In the genomic region with DNA sequence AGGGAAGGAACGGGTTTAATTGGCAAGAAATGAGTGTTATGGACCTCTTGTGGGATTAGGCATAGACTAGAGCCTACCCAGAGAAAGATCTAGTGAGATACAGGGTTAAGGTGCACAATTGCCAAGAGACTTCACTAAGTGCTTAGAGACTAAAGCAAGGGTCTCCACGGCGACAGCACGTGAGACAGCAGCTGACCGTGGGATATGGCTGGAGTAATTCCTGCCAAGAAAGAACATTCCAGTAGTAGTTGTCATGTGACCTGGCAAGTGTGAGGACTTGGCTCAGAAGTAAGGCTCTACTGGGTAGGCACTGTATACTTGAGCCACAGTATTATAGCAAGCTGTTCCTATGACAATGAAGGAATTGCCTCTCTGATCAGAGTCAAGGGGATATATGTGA, we compare ENCODE assay signal across 11 mouse cellular contexts. TPM values are rescaled to one million over a fixed set of nuclear protein-coding genes. Genes with fewer than 3 reads are reported as not detected.
DNase-seq lines count a peak whose midpoint lies in the region; ATAC-seq and TF ChIP-seq lines count a peak whose summit lies in the region.
"Had no signal": no experiment of that assay in that cellular context is flagged by ENCODE, and none has a peak within 500 bp of the region (broad histone marks: within the 10 kb centered on the region; RNA-seq: fewer than 3 reads in every experiment).

No protein-coding gene starts in this region.

- no peak overlapping the region for H3K4me2 ChIP-seq in limb, embryonic 13.5 days (replicated peaks)
- H3K4me2 ChIP-seq: embryonic facial prominence, embryonic 13.5 days had no signal

- no peak for TF ChIP-seq POLR2A in heart, adult 2 months (IDR thresholded peaks at IDR 0.05; ENCODE audit: insufficient read depth, low read depth, low read length)

- intact Hi-C loops in heart, adult 2 months (cut with DNase I) = loop anchor here (5.0 kb wide), 1 partner anchor 319 kb away; no protein-coding TSS in a partner anchor

- H3K4me3 ChIP-seq in heart, adult 2 months = no peak overlapping the region
- H3K4me3 ChIP-seq in heart, embryonic 10.5 days = no peak overlapping the region
- H3K4me3 ChIP-seq in limb, embryonic 13.5 days = no peak overlapping the region
- H3K4me3 ChIP-seq: embryonic facial prominence, embryonic 13.5 days had no signal

- no peak overlapping the region for H3K27ac ChIP-seq in heart, adult 2 months
- no peak overlapping the region for H3K27ac ChIP-seq in heart, embryonic 10.5 days
- peak overlapping the region; percentile 72 for H3K27ac ChIP-seq in limb, embryonic 13.5 days

- WGBS in heart, adult 2 months = 30% methylated on average over 5 of the region's 5 CpGs
- WGBS in heart, embryonic 10.5 days = 89% methylated on average over 5 of the region's 5 CpGs
- 46% methylated on average over 5 of the region's 5 CpGs for WGBS in limb, embryonic 13.5 days

- no peak for TF ChIP-seq CTCF in heart, adult 2 months (IDR thresholded peaks at IDR 0.05)

- peak in 1 of 2 experiments; percentile 44 for DNase-seq in heart, adult 2 months
- DNase-seq in heart, embryonic 10.5 days (ENCODE audit: low spot score) = no peak
- peak; percentile 45 for DNase-seq in Muller cell, postnatal 12 days (ENCODE audit: inconsistent ontology term)
- peak; percentile 49 for DNase-seq in heart, adult 8-10 months (ENCODE audit: low spot score)
- no peak for DNase-seq in frontal cortex, adult 2 months (ENCODE audit: extremely low spot score in 1 of 2, low spot score in 1 of 2)
- no peak for DNase-seq in ovary, postnatal 10 days (ENCODE audit: low spot score)
- DNase-seq: adrenal gland, postnatal 36 days; right cerebral cortex, postnatal 4 days had no signal

- H3K9me3 ChIP-seq in heart, embryonic 10.5 days = no peaks in the 10 kb centered on the region
- H3K9me3 ChIP-seq in limb, embryonic 13.5 days = no peaks in the 10 kb centered on the region
- H3K9me3 ChIP-seq: embryonic facial prominence, embryonic 13.5 days had no signal

- TF ChIP-seq EP300 in heart, adult 2 months (IDR thresholded peaks at IDR 0.05; ENCODE audit: insufficient read depth, low read depth, low read length) = 0 out of 2 replicates have a peak, but pooled peaks have one; percentile 30

- no peaks in the 10 kb centered on the region for H3K27me3 ChIP-seq in heart, adult 2 months (ENCODE audit: control insufficient read depth, insufficient read depth, low read length)
- no peaks in the 10 kb centered on the region for H3K27me3 ChIP-seq in heart, embryonic 10.5 days (ENCODE audit: insufficient read depth, poor library complexity, severe bottlenecking)
- no peaks in the 10 kb centered on the region for H3K27me3 ChIP-seq in limb, embryonic 13.5 days
- H3K27me3 ChIP-seq: embryonic facial prominence, embryonic 13.5 days had no signal

- ATAC-seq in limb, embryonic 13.5 days (ENCODE audit: low FRiP score, low read depth) = peak; percentile 70
- ATAC-seq in erythroblast, adult 5-6 weeks (replicated peaks; ENCODE audit: low FRiP score, poor library complexity, severe bottlenecking) = no peak

- peaks cover 3% of the 10 kb centered on the region; the same call in 1 of the 2 replicates for H3K4me1 ChIP-seq in heart, adult 2 months (ENCODE audit: control insufficient read depth, insufficient read depth, low read length)
- H3K4me1 ChIP-seq in heart, embryonic 10.5 days = peaks cover 22% of the 10 kb centered on the region
- peaks cover 18% of the 10 kb centered on the region for H3K4me1 ChIP-seq in limb, embryonic 13.5 days

- H3K79me2 ChIP-seq in heart, adult 2 months (replicated peaks; ENCODE audit: control insufficient read depth, insufficient read depth, low read length) = no peaks in the 10 kb centered on the region

- H3K36me3 ChIP-seq in heart, adult 2 months (ENCODE audit: control insufficient read depth, insufficient read depth, low read length) = no peaks in the 10 kb centered on the region
- no peaks in the 10 kb centered on the region for H3K36me3 ChIP-seq in heart, embryonic 10.5 days
- 0 out of 2 replicates have a peak, but pooled peaks cover 4% of the 10 kb centered on the region for H3K36me3 ChIP-seq in limb, embryonic 13.5 days
- H3K36me3 ChIP-seq: embryonic facial prominence, embryonic 13.5 days had no signal

- no peak overlapping the region for H3K9ac ChIP-seq in heart, adult 2 months (ENCODE audit: low read depth, low read length)
- no peak overlapping the region for H3K9ac ChIP-seq in limb, embryonic 13.5 days
- H3K9ac ChIP-seq: embryonic facial prominence, embryonic 13.5 days had no signal

RNA-seq across cellular contexts. Expression of gene Ctnnb1, which starts 47.1 kb away (rescaled TPM):
- total RNA-seq in heart, adult 2 months (2021) = 100 to 1,000 TPM; 382 to 431 TPM
- polyA plus RNA-seq in heart, adult 2 months (2012; rRNA removed) = 138 and 180 TPM in 2 replicates
- 390 and 445 TPM in 2 replicates for polyA plus RNA-seq in heart, embryonic 10.5 days (2016; fragmentation: Nextera tagmentation; extraction: Ambion mirVana)
- total RNA-seq in heart, adult 8-10 months (2022) = 100 to 1,000 TPM; 398 to 437 (median 405) TPM
- 670 and 694 TPM in 2 replicates for polyA plus RNA-seq in limb, embryonic 13.5 days (2015; fragmentation: Nextera tagmentation; extraction: Ambion mirVana)
- polyA plus RNA-seq in frontal cortex, adult 2 months (2012; rRNA removed) = 294 and 339 TPM in 2 replicates
- total RNA-seq in erythroblast, adult 5-6 weeks (2015; ENCODE audit: low replicate concordance) = 138 and 172 TPM in 2 replicates
- 182 and 196 TPM in 2 replicates for total RNA-seq in erythroblast, adult 5-6 weeks (2017; ENCODE audit: low replicate concordance)

Comparison
In these comparisons a context has a peak if more than half of its experiments do, and no peak if none do; other contexts are left out.
1. DNase-seq: peak in Muller cell, postnatal 12 days (single experiment) and heart, adult 8-10 months (single experiment); none in heart, embryonic 10.5 days (single experiment), frontal cortex, adult 2 months (0 of 2) and ovary, postnatal 10 days (single experiment).